Mouse (Mus musculus): Measurements from ENCODE around the gene Gss. TPM values are rescaled to one million over a fixed set of nuclear protein-coding genes. Genes with fewer than 3 reads are reported as not detected.

The Gss gene
- polyA plus RNA-seq, 1 experiment from 2014 or later: 73.4 TPM

GRCm38 (mm10) chr2:155574700-155575099 is 17.9 kb downstream of the Gss start:
- WGBS (ENCODE audit: insufficient replicate concordance): 83% methylated on average over 4 of the region's 4 CpGs
- no peak for ATAC-seq (ENCODE audit: insufficient read depth)
- no peak overlapping the region for H3K4me3 ChIP-seq (replicated peaks)
- peaks cover 87% of the 10 kb centered on the region for H3K36me3 ChIP-seq (replicated peaks)
- no peaks in the 10 kb centered on the region for H3K27me3 ChIP-seq
- H3K4me2 ChIP-seq: no peak overlapping the region
- H3K27ac ChIP-seq (replicated peaks): no peak overlapping the region
- H3K4me1 ChIP-seq (replicated peaks): no peaks in the 10 kb centered on the region; the same call in 1 of the 2 replicates
- no peak overlapping the region for H3K9ac ChIP-seq
- H3K9me3 ChIP-seq (replicated peaks): no peaks in the 10 kb centered on the region

- 86% methylated on average over 7 of the region's 7 CpGs for WGBS (ENCODE audit: insufficient replicate concordance)
These were observed 18.6 kb downstream of the Gss start for GRCm38 (mm10) chr2:155573996-155574395.

GRCm38 (mm10) chr2:155573001-155573400 is 19.6 kb downstream of the Gss start:
- 80% methylated on average over 9 of the region's 9 CpGs for WGBS (ENCODE audit: insufficient replicate concordance)
- no peak overlapping the region for H3K4me2 ChIP-seq
- H3K4me3 ChIP-seq (replicated peaks): no peak overlapping the region
- no peaks in the 10 kb centered on the region for H3K27me3 ChIP-seq
- H3K27ac ChIP-seq (replicated peaks): no peak overlapping the region
- H3K9ac ChIP-seq: no peak overlapping the region
- H3K4me1 ChIP-seq (replicated peaks): no peaks in the 10 kb centered on the region; the same call in 1 of the 2 replicates
- ATAC-seq (ENCODE audit: insufficient read depth): no peak
- H3K36me3 ChIP-seq (replicated peaks): peaks cover 84% of the 10 kb centered on the region
- H3K9me3 ChIP-seq (replicated peaks): no peaks in the 10 kb centered on the region

More at GRCm38 (mm10) chr2:155573996-155574395, 18.6 kb downstream of the Gss start:
- Histone ChIP-seq H3K27me3 (no peaks in the 10 kb centered on the region), H3K4me2 (no peak overlapping the region), H3K36me3 (replicated peaks) (peaks cover 86% of the 10 kb centered on the region), H3K27ac (replicated peaks) (no peak overlapping the region), H3K4me3 (replicated peaks) (no peak overlapping the region), H3K4me1 (replicated peaks) (no peaks in the 10 kb centered on the region; the same call in 1 of the 2 replicates), H3K9ac (no peak overlapping the region), H3K9me3 (replicated peaks) (no peaks in the 10 kb centered on the region)
- no peak for ATAC-seq (ENCODE audit: insufficient read depth)

- H3K36me3 ChIP-seq (replicated peaks): peaks cover 85% of the 10 kb centered on the region
- no peaks in the 10 kb centered on the region for H3K27me3 ChIP-seq
- ATAC-seq (ENCODE audit: insufficient read depth): no peak
- 38% methylated on average over 3 of the region's 3 CpGs for WGBS (ENCODE audit: insufficient replicate concordance)
- H3K9ac ChIP-seq: no peak overlapping the region
- no peaks in the 10 kb centered on the region for H3K9me3 ChIP-seq (replicated peaks)
- no peaks in the 10 kb centered on the region; the same call in 1 of the 2 replicates for H3K4me1 ChIP-seq (replicated peaks)
- no peak overlapping the region for H3K27ac ChIP-seq (replicated peaks)
- no peak overlapping the region for H3K4me3 ChIP-seq (replicated peaks)
- H3K4me2 ChIP-seq: no peak overlapping the region
These were observed 23.3 kb downstream of the Gss start for GRCm38 (mm10) chr2:155569223-155569807.

- Histone ChIP-seq H3K27ac (replicated peaks) (no peak overlapping the region), H3K4me1 (replicated peaks) (no peaks in the 10 kb centered on the region; the same call in 1 of the 2 replicates), H3K4me2 (no peak overlapping the region), H3K4me3 (replicated peaks) (no peak overlapping the region), H3K9me3 (replicated peaks) (no peaks in the 10 kb centered on the region), H3K27me3 (no peaks in the 10 kb centered on the region), H3K9ac (no peak overlapping the region), H3K36me3 (replicated peaks) (peaks cover 88% of the 10 kb centered on the region)
- no peak for ATAC-seq (ENCODE audit: insufficient read depth)
- 59% methylated on average over 5 of the region's 5 CpGs for WGBS (ENCODE audit: insufficient replicate concordance)
These were observed 24.9 kb downstream of the Gss start for GRCm38 (mm10) chr2:155567751-155568150.

GRCm38 (mm10) chr2:155562934-155563333 is 29.7 kb downstream of the Gss start:
- no peak for ATAC-seq (ENCODE audit: insufficient read depth)
- Histone ChIP-seq H3K9ac (no peak overlapping the region), H3K4me1 (replicated peaks) (no peaks in the 10 kb centered on the region), H3K27ac (replicated peaks) (no peak overlapping the region), H3K9me3 (replicated peaks) (no peaks in the 10 kb centered on the region), H3K4me2 (no peak overlapping the region), H3K27me3 (no peaks in the 10 kb centered on the region), H3K36me3 (replicated peaks) (peaks cover 89% of the 10 kb centered on the region), H3K4me3 (replicated peaks) (no peak overlapping the region)
- 67% methylated on average over 4 of the region's 4 CpGs for WGBS (ENCODE audit: insufficient replicate concordance)

GRCm38 (mm10) chr2:155562209-155562608 is 30.4 kb downstream of the Gss start:
- Histone ChIP-seq H3K4me2 (no peak overlapping the region), H3K36me3 (replicated peaks) (peaks cover 82% of the 10 kb centered on the region), H3K27me3 (no peaks in the 10 kb centered on the region), H3K4me3 (replicated peaks) (no peak overlapping the region), H3K9me3 (replicated peaks) (no peaks in the 10 kb centered on the region), H3K9ac (no peak overlapping the region), H3K27ac (replicated peaks) (no peak overlapping the region), H3K4me1 (replicated peaks) (no peaks in the 10 kb centered on the region)
- ATAC-seq (ENCODE audit: insufficient read depth): no peak
- 25% methylated on average over 1 of the region's 1 CpGs for WGBS (ENCODE audit: insufficient replicate concordance)

- no peak overlapping the region for H3K4me2 ChIP-seq
- peaks cover 12% of the 10 kb centered on the region for H3K36me3 ChIP-seq (replicated peaks)
- H3K27me3 ChIP-seq: no peaks in the 10 kb centered on the region
- H3K4me1 ChIP-seq (replicated peaks): peaks cover 13% of the 10 kb centered on the region
- 58% methylated on average over 2 of the region's 2 CpGs for WGBS (ENCODE audit: insufficient replicate concordance)
- no peak for ATAC-seq (ENCODE audit: insufficient read depth)
- no peaks in the 10 kb centered on the region for H3K9me3 ChIP-seq (replicated peaks)
- H3K27ac ChIP-seq (replicated peaks): no peak overlapping the region
- H3K4me3 ChIP-seq (replicated peaks): no peak overlapping the region
- H3K9ac ChIP-seq: no peak overlapping the region
These were observed 38.1 kb downstream of the Gss start for GRCm38 (mm10) chr2:155554426-155554985.

GRCm38 (mm10) chr2:155552949-155553354 is 39.7 kb downstream of the Gss start:
- Histone ChIP-seq H3K4me1 (replicated peaks) (peaks cover 13% of the 10 kb centered on the region), H3K9ac (no peak overlapping the region), H3K27me3 (no peaks in the 10 kb centered on the region), H3K4me2 (no peak overlapping the region), H3K9me3 (replicated peaks) (no peaks in the 10 kb centered on the region), H3K4me3 (replicated peaks) (no peak overlapping the region), H3K27ac (replicated peaks) (peak overlapping the region; percentile 67), H3K36me3 (replicated peaks) (no peaks in the 10 kb centered on the region)
- peak; percentile 85 for ATAC-seq (ENCODE audit: insufficient read depth)

- Histone ChIP-seq H3K4me2 (no peak overlapping the region), H3K9ac (no peak overlapping the region), H3K4me1 (replicated peaks) (peaks cover 13% of the 10 kb centered on the region), H3K27me3 (no peaks in the 10 kb centered on the region), H3K9me3 (replicated peaks) (no peaks in the 10 kb centered on the region), H3K36me3 (replicated peaks) (no peaks in the 10 kb centered on the region), H3K4me3 (replicated peaks) (no peak overlapping the region), H3K27ac (replicated peaks) (peak overlapping the region; percentile 67; the same call in 1 of the 2 replicates)
- no peak for ATAC-seq (ENCODE audit: insufficient read depth)
These were observed 40.3 kb downstream of the Gss start for GRCm38 (mm10) chr2:155552336-155552735.

- no peak overlapping the region for H3K4me3 ChIP-seq (replicated peaks)
- WGBS (ENCODE audit: insufficient replicate concordance): 67% methylated on average over 1 of the region's 1 CpGs
- ATAC-seq (ENCODE audit: insufficient read depth): no peak
- H3K9me3 ChIP-seq (replicated peaks): no peaks in the 10 kb centered on the region
- H3K36me3 ChIP-seq (replicated peaks): no peaks in the 10 kb centered on the region
- H3K9ac ChIP-seq: no peak overlapping the region
- no peak overlapping the region for H3K4me2 ChIP-seq
- H3K27me3 ChIP-seq: no peaks in the 10 kb centered on the region
- H3K4me1 ChIP-seq (replicated peaks): no peaks in the 10 kb centered on the region
- H3K27ac ChIP-seq (replicated peaks): no peak overlapping the region
These were observed 45.7 kb downstream of the Gss start for GRCm38 (mm10) chr2:155546955-155547354.
